Mouse (Mus musculus) hindbrain, embryonic 11.5 days (tissue): ENCODE measurements at regions not wholly inside any gene's neighbourhood (a gene's known extent, or its start where the extent isn't known, plus 50 kb on each side); places are given as distances from the start of the nearest gene placed in this dataset.

Experiments
- ATAC-seq: fragments of 200-750 bp; cut with Nextera tagmentation; 2 replicates; pipeline ENCODE4 v1.8.0; 2017; ENCODE audit warnings: mild to moderate bottlenecking, moderate TSS enrichment, moderate library complexity; ENCODE audit not compliant: low FRiP score
- DNase-seq: peaks from one replicate; pipeline ENCODE4 v3.0.0-alpha.2; 2015; ENCODE audit warnings: low spot score
- H3K27ac ChIP-seq: fragments of 300-500 bp; sonication (generic); 2 replicates; pipeline ENCODE4 v1.5.1; 2014; ENCODE audit warnings: mild to moderate bottlenecking, low read depth, low read length
- H3K27me3 ChIP-seq: fragments of 300-500 bp; sonication (generic); 2 replicates; pipeline ENCODE4 v1.6.1; 2014; ENCODE audit warnings: mild to moderate bottlenecking, low read length, moderate library complexity, mixed read lengths; ENCODE audit not compliant: control insufficient read depth, insufficient read depth
- H3K36me3 ChIP-seq: fragments of 300-500 bp; sonication (generic); 2 replicates; pipeline ENCODE4 v1.6.1; 2014; ENCODE audit warnings: mild to moderate bottlenecking, low read length, moderate library complexity, mixed read lengths; ENCODE audit not compliant: control insufficient read depth, insufficient read depth
- H3K4me1 ChIP-seq: fragments of 300-500 bp; sonication (generic); replicated peaks from 2 replicates; pipeline ENCODE4 v1.6.1; 2014; ENCODE audit warnings: low read length, mixed read lengths; ENCODE audit not compliant: control insufficient read depth, insufficient read depth
- H3K4me2 ChIP-seq: fragments of 300-500 bp; sonication (generic); replicated peaks from 2 replicates; pipeline ENCODE4 v1.6.1; 2014; ENCODE audit warnings: mild to moderate bottlenecking, low read depth, low read length
- H3K4me3 ChIP-seq: fragments of 300-500 bp; sonication (generic); 2 replicates; pipeline ENCODE4 v1.5.1; 2014; ENCODE audit warnings: low read depth, low read length
- H3K9ac ChIP-seq: fragments of 300-500 bp; sonication (generic); 2 replicates; pipeline ENCODE4 v1.6.1; 2014; ENCODE audit warnings: low read depth, low read length
- H3K9me3 ChIP-seq: fragments of 300-500 bp; sonication (generic); 2 replicates; pipeline ENCODE4 v1.6.1; 2016; ENCODE audit warnings: low read length; ENCODE audit not compliant: control insufficient read depth
- WGBS: fragments of 180-500 bp; shearing (Covaris S2); extraction: QIAGEN DNeasy Blood & Tissue Kit; methylation state at CpG from one replicate; pipeline ENCODE4 v1.1.7; 2014; 5-methylcytosine and 5-hydroxymethylcytosine counted together

DNA sequence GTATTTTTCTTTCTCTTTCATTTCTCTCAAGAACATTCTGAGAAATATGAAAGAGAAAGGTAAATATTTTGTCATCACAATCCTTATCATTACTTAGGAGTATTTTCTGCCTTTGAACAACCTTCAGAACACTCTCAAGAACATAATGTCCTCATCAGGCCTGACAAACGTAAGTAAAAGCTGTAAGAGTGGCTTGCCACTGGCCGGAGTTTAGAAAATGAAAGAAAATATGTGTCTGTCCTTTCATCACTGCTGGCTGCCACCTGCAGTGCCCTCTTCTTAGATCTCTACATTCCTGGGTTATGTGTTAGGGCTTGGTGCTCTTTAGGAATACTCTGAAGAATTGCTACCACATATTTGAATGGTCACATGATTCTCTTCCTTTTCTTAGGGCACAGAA, 390.2 kb downstream of the 9330182O14Rik start:
- H3K9ac ChIP-seq, result no peak overlapping the region
- DNase-seq (no peak), ATAC-seq (no peak)
- no peaks in the 10 kb centered on the region for H3K4me1 ChIP-seq
- 56% methylated on average over 2 of the region's 2 CpGs for WGBS
- H3K4me2 ChIP-seq, result no peak overlapping the region
- no peaks in the 10 kb centered on the region for H3K27me3 ChIP-seq
- no peaks in the 10 kb centered on the region for H3K36me3 ChIP-seq
- H3K27ac ChIP-seq, result no peak overlapping the region
- H3K9me3 ChIP-seq, result no peaks in the 10 kb centered on the region
- H3K4me3 ChIP-seq, result no peak overlapping the region

GRCm38 (mm10) chr15:40533451-40533873, 399.3 kb downstream of the 9330182O14Rik start:
- 81% methylated on average over 8 of the region's 8 CpGs for WGBS
- H3K36me3 ChIP-seq, result no peaks in the 10 kb centered on the region

DNA sequence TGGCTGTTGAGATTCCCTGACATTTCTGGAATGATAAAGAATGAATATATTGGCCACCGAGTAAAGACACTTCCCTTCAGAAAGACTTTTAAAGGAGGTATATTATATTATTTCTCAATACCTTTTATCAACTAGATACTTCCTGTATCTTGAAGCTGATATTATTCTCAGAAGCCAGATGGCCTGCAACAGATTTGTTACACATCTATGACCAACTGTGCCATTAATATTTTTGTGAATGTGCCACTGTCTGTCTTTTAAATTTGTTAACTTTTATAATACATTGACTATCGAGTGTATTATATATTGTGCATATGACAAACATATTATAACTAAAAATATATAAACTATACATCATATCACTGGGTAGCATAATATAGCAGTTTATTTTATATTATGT, 427.5 kb downstream of the 9330182O14Rik start:
- Histone ChIP-seq H3K4me1 (no peaks in the 10 kb centered on the region), H3K4me2 (no peak overlapping the region), H3K9me3 (no peaks in the 10 kb centered on the region), H3K36me3 (no peaks in the 10 kb centered on the region), H3K4me3 (no peak overlapping the region), H3K27ac (no peak overlapping the region), H3K27me3 (no peaks in the 10 kb centered on the region), H3K9ac (no peak overlapping the region)
- ATAC-seq (no peak), DNase-seq (no peak)
- 85% methylated on average over 2 of the region's 2 CpGs for WGBS

More at GRCm38 (mm10) chr15:40533451-40533873, 399.3 kb downstream of the 9330182O14Rik start:
- H3K4me1 ChIP-seq, result no peaks in the 10 kb centered on the region
- no peak overlapping the region for H3K4me3 ChIP-seq
- H3K9ac ChIP-seq, result no peak overlapping the region
- H3K27me3 ChIP-seq, result no peaks in the 10 kb centered on the region
- no peak for ATAC-seq
- no peak overlapping the region for H3K27ac ChIP-seq
- no peaks in the 10 kb centered on the region for H3K9me3 ChIP-seq
- H3K4me2 ChIP-seq, result no peak overlapping the region
- no peak for DNase-seq

DNA sequence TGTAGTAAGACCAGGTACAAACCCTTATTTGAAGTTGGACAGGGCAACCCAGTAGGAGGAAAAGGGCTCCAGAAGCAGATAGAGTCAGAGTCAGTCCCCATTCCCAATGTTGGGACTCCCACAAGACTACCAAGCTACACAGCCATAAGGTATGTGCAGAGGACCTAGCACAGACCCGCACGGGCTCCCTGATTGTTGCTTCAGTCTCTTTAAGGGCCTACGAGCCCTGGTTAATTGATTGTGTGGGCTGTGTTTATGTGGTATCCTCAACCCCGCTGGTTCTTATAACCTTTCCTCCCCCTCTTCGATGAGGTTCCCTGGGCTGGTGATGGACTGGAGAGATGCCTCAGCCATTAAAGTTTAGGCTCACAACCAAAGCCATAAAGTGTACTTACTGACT, 431.6 kb downstream of the 9330182O14Rik start:
- H3K27me3 ChIP-seq, result no peaks in the 10 kb centered on the region
- ATAC-seq, result no peak
- no peak overlapping the region for H3K27ac ChIP-seq
- no peaks in the 10 kb centered on the region for H3K4me1 ChIP-seq
- no peaks in the 10 kb centered on the region for H3K9me3 ChIP-seq
- WGBS, result 64% methylated on average over 5 of the region's 5 CpGs
- no peak overlapping the region for H3K4me2 ChIP-seq
- no peak overlapping the region for H3K9ac ChIP-seq
- DNase-seq, result no peak
- H3K36me3 ChIP-seq, result no peaks in the 10 kb centered on the region
- no peak overlapping the region for H3K4me3 ChIP-seq

DNA sequence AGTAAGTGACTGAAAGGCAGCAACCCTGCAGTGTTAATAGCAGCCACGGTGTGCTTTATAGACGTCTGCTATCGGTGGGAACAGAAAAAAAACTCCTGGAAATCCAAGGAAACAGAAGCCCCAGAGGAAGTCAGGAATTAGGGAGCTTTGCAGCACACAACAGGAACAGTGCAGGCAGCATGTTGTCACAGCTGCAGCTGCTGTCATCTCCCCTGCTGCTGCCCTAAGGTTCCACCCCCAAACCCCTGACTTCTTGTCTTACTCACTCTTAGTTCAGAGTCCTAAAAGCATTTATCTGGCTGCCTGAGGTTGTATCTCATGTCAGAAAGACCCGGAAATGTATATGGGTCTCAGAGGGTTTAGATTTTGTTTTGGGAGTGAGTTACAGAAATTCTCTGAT, 432.3 kb downstream of the 9330182O14Rik start:
- H3K9ac ChIP-seq, result no peak overlapping the region
- DNase-seq (peak; percentile 5), ATAC-seq (no peak)
- H3K4me2 ChIP-seq, result no peak overlapping the region
- H3K27ac ChIP-seq, result no peak overlapping the region
- H3K36me3 ChIP-seq, result no peaks in the 10 kb centered on the region
- H3K4me3 ChIP-seq, result no peak overlapping the region
- WGBS, result 24% methylated on average over 4 of the region's 4 CpGs
- H3K9me3 ChIP-seq, result no peaks in the 10 kb centered on the region
- H3K27me3 ChIP-seq, result no peaks in the 10 kb centered on the region
- H3K4me1 ChIP-seq, result no peaks in the 10 kb centered on the region

DNA sequence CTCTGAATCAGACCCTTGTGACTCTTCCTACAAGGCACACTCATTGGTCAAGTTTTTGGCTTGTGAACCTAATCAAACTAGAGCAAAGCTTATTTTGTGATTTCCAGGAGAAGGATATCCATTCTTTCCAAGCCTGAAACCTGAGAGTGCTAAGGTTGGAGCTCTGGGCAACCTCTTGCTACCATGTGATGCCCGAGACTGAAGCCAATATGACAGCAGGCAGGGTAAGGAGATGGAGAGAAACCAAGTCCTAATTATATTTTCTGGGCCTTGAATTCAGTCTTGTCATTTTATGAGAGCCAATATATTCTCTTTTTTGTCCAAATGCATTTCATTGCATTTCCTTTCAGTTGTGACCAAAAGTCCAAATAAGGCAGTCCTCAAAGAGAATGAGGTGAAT, 434.5 kb downstream of the 9330182O14Rik start:
- no peak overlapping the region for H3K4me3 ChIP-seq
- WGBS, result 97% methylated on average over 1 of the region's 1 CpGs
- ATAC-seq (no peak), DNase-seq (no peak)
- H3K9ac ChIP-seq, result no peak overlapping the region
- H3K9me3 ChIP-seq, result no peaks in the 10 kb centered on the region
- H3K27me3 ChIP-seq, result no peaks in the 10 kb centered on the region
- no peaks in the 10 kb centered on the region for H3K4me1 ChIP-seq
- H3K4me2 ChIP-seq, result no peak overlapping the region
- H3K36me3 ChIP-seq, result no peaks in the 10 kb centered on the region
- no peak overlapping the region for H3K27ac ChIP-seq
